Mouse (Mus musculus) megakaryocyte, embryonic 14.5 days (primary cell): ENCODE measurements around the gene Tbc1d20.

Experiments used
- FLI1 ChIP-seq: IDR thresholded peaks from 2 replicates; pipeline ENCODE4 v1.6.1; 2012; ENCODE audit warnings: low read length, inconsistent platforms, mixed read lengths
- GATA1 ChIP-seq: IDR thresholded peaks from 3 replicates; pipeline ENCODE4 v1.6.1; 2012; ENCODE audit warnings: mixed read lengths, low read length, inconsistent platforms, borderline replicate concordance

GRCm38 (mm10) chr2:152343329-152344213, 49.9 kb downstream of the Tbc1d20 start, which contains the start of gene Trib3:
- TF ChIP-seq GATA1 = no peak
- no peak for TF ChIP-seq FLI1
